In the genomic region with DNA sequence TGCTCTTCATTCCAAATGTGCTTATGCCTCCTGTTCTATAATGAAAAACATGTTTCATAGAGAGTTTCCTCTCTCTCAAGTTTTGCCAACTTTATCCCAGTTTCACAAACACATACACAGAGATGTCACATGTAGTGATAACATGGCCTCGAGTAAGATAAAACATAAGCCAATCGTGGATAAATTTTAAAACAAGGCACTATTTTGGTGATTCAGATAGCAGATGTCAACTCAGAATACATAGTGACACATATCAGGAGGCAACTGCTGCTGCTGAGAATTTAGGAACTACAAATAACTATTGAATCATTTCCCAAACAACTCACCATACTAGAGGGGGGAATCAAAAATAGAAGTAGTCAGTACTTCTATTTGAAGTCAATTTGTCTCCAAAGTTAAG, we compare ENCODE assay signal across 18 mouse cellular contexts.
"Had no signal": no experiment of that assay in that cellular context is flagged by ENCODE, and none has a peak within 500 bp of the region (broad histone marks: within the 10 kb centered on the region; RNA-seq: fewer than 3 reads in every experiment).

No protein-coding gene starts in this region.

- ATAC-seq: lung, postnatal 0 days had no signal

- DNase-seq: kidney, adult 9 months; kidney, postnatal 36 days; left cerebral cortex, postnatal 4 days; lung, adult 18-20 months; lung, postnatal 4 days; midbrain, embryonic 14.5 days; right cerebral cortex, postnatal 4 days; spleen, adult 18-20 months; thymus, adult 2 months; thymus, postnatal 25 days had no signal

- H3K27me3 ChIP-seq: limb, embryonic 13.5 days; neural tube, embryonic 12.5 days had no signal

- H3K9ac ChIP-seq: limb, embryonic 13.5 days; liver, embryonic 14.5 days; neural tube, embryonic 12.5 days had no signal

- H3K9me3 ChIP-seq: limb, embryonic 13.5 days; midbrain, embryonic 10.5 days; neural tube, embryonic 12.5 days had no signal

- H3K4me1 ChIP-seq: limb, embryonic 13.5 days; midbrain, embryonic 10.5 days; neural tube, embryonic 12.5 days had no signal

- H3K36me3 ChIP-seq: limb, embryonic 13.5 days; midbrain, embryonic 10.5 days; neural tube, embryonic 12.5 days had no signal

- H3K27ac ChIP-seq: kidney, postnatal 0 days; layer of hippocampus, adult 2 months; limb, embryonic 13.5 days; liver, embryonic 14.5 days; midbrain, embryonic 10.5 days; neural tube, embryonic 12.5 days had no signal

- H3K4me3 ChIP-seq: layer of hippocampus, adult 2 months; limb, embryonic 13.5 days; midbrain, embryonic 10.5 days; myocyte; neural tube, embryonic 12.5 days had no signal

- H3K4me2 ChIP-seq: limb, embryonic 13.5 days; neural tube, embryonic 12.5 days had no signal
